Mouse (Mus musculus) lung, postnatal 0 days (tissue): ENCODE measurements at regions not wholly inside any gene's neighbourhood (a gene's known extent, or its start where the extent isn't known, plus 50 kb on each side); places are given as distances from the start of the nearest gene placed in this dataset.

ENCODE experiments used
- ATAC-seq: fragments of 200-750 bp; cut with Nextera tagmentation; 2 replicates; pipeline ENCODE4 v1.8.0; 2017; ENCODE audit warnings: moderate library complexity
- DNase-seq: peaks from one replicate; pipeline ENCODE4 v3.0.0-alpha.2; 2016; ENCODE audit warnings: low spot score
- H3K27ac ChIP-seq: fragments of 300-500 bp; sonication (generic); 2 replicates; pipeline ENCODE4 v1.5.1; 2014; ENCODE audit warnings: antibody characterized with exemption, mild to moderate bottlenecking, low read length, mixed read lengths
- H3K27me3 ChIP-seq: fragments of 300-500 bp; sonication (generic); replicated peaks from 2 replicates; pipeline ENCODE4 v1.6.1; 2014; ENCODE audit warnings: low read length, mixed read lengths; ENCODE audit not compliant: insufficient read depth
- H3K36me3 ChIP-seq: fragments of 300-500 bp; sonication (generic); 2 replicates; pipeline ENCODE4 v1.6.1; 2014; ENCODE audit warnings: low read length, mixed read lengths; ENCODE audit not compliant: insufficient read depth
- H3K4me1 ChIP-seq: fragments of 300-500 bp; sonication (generic); 2 replicates; pipeline ENCODE4 v1.6.1; 2014; ENCODE audit warnings: antibody characterized with exemption, low read depth, low read length, mixed read lengths; ENCODE audit not compliant: insufficient read depth
- H3K4me2 ChIP-seq: fragments of 300-500 bp; sonication (generic); replicated peaks from 2 replicates; pipeline ENCODE4 v1.6.1; 2014; ENCODE audit warnings: low read depth, mild to moderate bottlenecking, low read length, moderate library complexity, mixed read lengths
- H3K4me3 ChIP-seq: fragments of 300-500 bp; sonication (generic); 2 replicates; pipeline ENCODE4 v1.5.1; 2014; ENCODE audit warnings: low read depth, low read length
- H3K9ac ChIP-seq: fragments of 300-500 bp; sonication (generic); replicated peaks from 2 replicates; pipeline ENCODE4 v1.6.1; 2014; ENCODE audit warnings: low read depth, mild to moderate bottlenecking
- H3K9me3 ChIP-seq: fragments of 300-500 bp; sonication (generic); 2 replicates; pipeline ENCODE4 v1.6.1; 2016; ENCODE audit warnings: low read length, mixed read lengths
- CTCF ChIP-seq: IDR thresholded peaks from 2 replicates; pipeline ENCODE4 v1.5.1; 2016; ENCODE audit warnings: antibody characterized with exemption, mild to moderate bottlenecking
- EP300 ChIP-seq: IDR thresholded peaks from 2 replicates; pipeline ENCODE4 v1.6.1; 2016; ENCODE audit warnings: antibody characterized with exemption, mild to moderate bottlenecking, control low read depth
- WGBS: fragments of 180-500 bp; shearing (Covaris S2); extraction: QIAGEN DNeasy Blood & Tissue Kit; methylation state at CpG from one replicate; pipeline ENCODE4 v1.1.7; 2014; 5-methylcytosine and 5-hydroxymethylcytosine counted together

DNA sequence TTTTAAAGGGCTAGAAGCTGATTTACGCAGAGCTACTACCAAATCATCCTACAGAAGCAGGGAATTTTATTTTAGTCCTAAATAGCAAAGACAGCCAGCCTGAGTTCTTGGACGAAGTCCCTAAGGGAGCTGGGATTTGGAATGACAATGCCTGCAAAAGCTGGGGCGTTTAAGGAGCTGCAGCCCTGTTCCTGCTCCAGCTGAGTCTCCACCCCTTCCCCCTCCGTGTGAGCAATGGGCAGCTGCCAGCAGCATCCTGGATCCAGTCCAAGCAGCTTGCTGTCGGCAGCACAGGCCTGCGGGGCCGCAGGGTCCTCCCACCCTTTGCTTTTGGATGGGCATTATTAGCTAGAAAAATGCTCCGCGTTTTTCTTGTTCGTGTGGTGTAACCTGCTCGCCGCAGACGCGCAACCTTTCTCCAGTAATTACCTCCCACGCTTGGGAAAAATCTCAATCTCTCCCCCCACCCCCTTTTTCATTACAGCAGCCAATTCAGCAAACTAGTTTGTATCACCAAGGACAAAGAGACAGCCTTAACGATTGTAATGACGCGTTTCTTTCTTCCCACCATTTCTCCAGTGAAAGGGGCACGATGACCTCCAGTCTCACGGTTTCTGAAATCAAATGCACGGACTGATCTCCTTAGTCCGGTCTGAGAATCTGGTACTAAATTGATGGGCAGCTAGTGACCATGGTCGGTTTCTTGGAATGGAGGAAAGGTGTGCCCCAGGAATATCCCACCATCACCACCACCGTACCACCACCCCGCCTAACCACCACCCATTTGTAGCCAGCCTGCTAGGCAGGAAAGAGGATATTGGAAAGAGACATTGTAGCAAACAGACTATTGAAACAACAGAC, 78.5 kb upstream of the Med14 start:
- ATAC-seq (peak; percentile 86), DNase-seq (peak; percentile 88)
- Histone ChIP-seq H3K36me3 (no peaks in the 10 kb centered on the region), H3K9me3 (no peaks in the 10 kb centered on the region), H3K27ac (peak overlapping the region; percentile 43; the same call in 1 of the 2 replicates), H3K4me3 (peak overlapping the region; percentile 31), H3K9ac (no peak overlapping the region), H3K4me1 (no peaks in the 10 kb centered on the region), H3K27me3 (no peaks in the 10 kb centered on the region), H3K4me2 (peak overlapping the region; percentile 50)
- 9% methylated on average over 25 of the region's 25 CpGs for WGBS
- TF ChIP-seq EP300: no peak
- TF ChIP-seq CTCF: no peak

DNA sequence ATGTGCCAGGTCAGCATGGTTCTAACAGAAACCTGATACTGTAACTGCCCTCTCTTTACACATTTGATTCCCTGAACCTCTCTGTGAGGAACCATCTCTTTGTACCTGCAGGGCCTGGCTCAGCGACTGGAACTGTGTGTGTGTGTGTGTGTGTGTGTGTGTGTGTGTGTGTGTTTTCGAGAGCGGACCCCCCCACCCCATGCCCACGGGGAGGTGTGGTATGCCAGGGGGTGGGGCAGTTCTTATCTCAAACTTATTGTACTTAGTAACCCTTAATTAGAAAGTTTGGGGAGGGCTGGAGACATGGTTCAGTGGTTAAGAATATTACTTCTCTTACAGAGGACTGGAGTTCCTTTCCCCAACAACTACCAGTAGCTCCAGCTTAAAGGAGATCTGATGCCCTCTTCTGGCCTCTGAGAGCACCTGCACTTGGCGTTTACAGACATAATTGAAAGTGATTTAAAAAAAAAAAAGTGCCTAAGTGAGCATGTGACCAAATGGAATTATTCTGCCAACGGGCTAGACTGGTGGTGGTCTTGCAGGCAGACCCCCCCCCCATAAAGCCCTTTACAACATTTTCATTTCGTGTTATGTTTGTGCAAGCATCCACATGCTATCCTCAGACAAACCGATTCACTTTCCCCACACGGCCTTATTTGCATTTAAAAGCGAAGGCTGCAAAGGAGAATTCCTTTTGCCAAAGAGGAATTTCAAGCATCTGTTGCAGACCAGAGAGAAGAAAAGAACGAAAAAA, 77.7 kb upstream of the Med14 start:
- H3K9ac ChIP-seq: no peak overlapping the region
- H3K27ac ChIP-seq: peak overlapping the region; percentile 43; the same call in 1 of the 2 replicates
- DNase-seq (peak; percentile 83), ATAC-seq (peak; percentile 74)
- H3K4me3 ChIP-seq: peak overlapping the region; percentile 31
- H3K36me3 ChIP-seq: no peaks in the 10 kb centered on the region
- H3K4me1 ChIP-seq: no peaks in the 10 kb centered on the region
- TF ChIP-seq EP300 (no peak), CTCF (peak; percentile 68)
- no peaks in the 10 kb centered on the region for H3K27me3 ChIP-seq
- peak overlapping the region; percentile 50 for H3K4me2 ChIP-seq
- WGBS: 13% methylated on average over 10 of the region's 11 CpGs
- no peaks in the 10 kb centered on the region for H3K9me3 ChIP-seq

GRCm38 (mm10) chrX:12837821-12838220, 75.9 kb upstream of the Med14 start:
- TF ChIP-seq CTCF: no peak
- TF ChIP-seq EP300: no peak
- Histone ChIP-seq H3K4me2 (no peak overlapping the region), H3K27ac (no peak overlapping the region), H3K9ac (no peak overlapping the region), H3K27me3 (no peaks in the 10 kb centered on the region), H3K4me3 (no peak overlapping the region), H3K9me3 (no peaks in the 10 kb centered on the region), H3K36me3 (no peaks in the 10 kb centered on the region), H3K4me1 (no peaks in the 10 kb centered on the region)
- 0 out of 2 replicates have a peak, but pooled peaks have one; percentile 34 for ATAC-seq
- WGBS: 27% methylated on average over 1 of the region's 1 CpGs
- DNase-seq: peak; percentile 50

GRCm38 (mm10) chrX:12834681-12835080, 72.8 kb upstream of the Med14 start:
- Histone ChIP-seq H3K4me2 (no peak overlapping the region), H3K9me3 (no peaks in the 10 kb centered on the region), H3K36me3 (no peaks in the 10 kb centered on the region), H3K4me1 (no peaks in the 10 kb centered on the region), H3K9ac (no peak overlapping the region), H3K27me3 (no peaks in the 10 kb centered on the region), H3K27ac (no peak overlapping the region), H3K4me3 (no peak overlapping the region)
- no peak for ATAC-seq
- no peak for DNase-seq
- 69% methylated on average over 4 of the region's 4 CpGs for WGBS
- TF ChIP-seq EP300: no peak
- TF ChIP-seq CTCF: no peak

- Histone ChIP-seq H3K4me2 (no peak overlapping the region), H3K9ac (no peak overlapping the region), H3K27me3 (no peaks in the 10 kb centered on the region), H3K9me3 (no peaks in the 10 kb centered on the region), H3K36me3 (no peaks in the 10 kb centered on the region), H3K4me1 (no peaks in the 10 kb centered on the region), H3K4me3 (no peak overlapping the region), H3K27ac (no peak overlapping the region)
- 61% methylated on average over 2 of the region's 2 CpGs for WGBS
- no peak for DNase-seq
- no peak for TF ChIP-seq CTCF
- no peak for TF ChIP-seq EP300
- ATAC-seq: no peak
These were observed 70.8 kb upstream of the Med14 start for GRCm38 (mm10) chrX:12832709-12833108.

DNA sequence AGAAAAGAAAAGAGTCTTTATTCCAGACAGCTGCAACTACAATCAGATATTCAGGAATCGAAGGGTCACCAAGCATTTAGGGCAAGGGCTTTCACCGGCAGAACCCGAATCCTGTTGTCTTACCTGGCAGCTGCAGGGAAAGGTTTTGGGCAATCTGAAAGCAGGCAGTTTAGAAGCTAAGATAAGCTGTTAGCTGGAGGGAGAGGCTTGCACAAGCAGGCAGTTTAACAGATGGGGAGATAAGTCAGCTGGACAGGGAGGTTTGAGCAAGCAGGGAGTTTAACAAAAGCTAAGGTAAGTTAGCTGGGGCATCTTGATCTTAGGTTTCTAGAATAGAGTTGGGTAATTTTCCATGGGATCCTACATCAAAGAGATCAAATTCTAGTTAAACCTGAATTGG, 67.3 kb upstream of the Med14 start:
- H3K4me2 ChIP-seq: no peak overlapping the region
- ATAC-seq: no peak
- H3K9ac ChIP-seq: no peak overlapping the region
- TF ChIP-seq EP300 (no peak), CTCF (no peak)
- H3K9me3 ChIP-seq: no peaks in the 10 kb centered on the region
- no peaks in the 10 kb centered on the region for H3K27me3 ChIP-seq
- 63% methylated on average over 3 of the region's 3 CpGs for WGBS
- DNase-seq: no peak
- no peaks in the 10 kb centered on the region for H3K36me3 ChIP-seq
- H3K27ac ChIP-seq: no peak overlapping the region
- H3K4me3 ChIP-seq: no peak overlapping the region
- no peaks in the 10 kb centered on the region for H3K4me1 ChIP-seq
